In the genomic region with DNA sequence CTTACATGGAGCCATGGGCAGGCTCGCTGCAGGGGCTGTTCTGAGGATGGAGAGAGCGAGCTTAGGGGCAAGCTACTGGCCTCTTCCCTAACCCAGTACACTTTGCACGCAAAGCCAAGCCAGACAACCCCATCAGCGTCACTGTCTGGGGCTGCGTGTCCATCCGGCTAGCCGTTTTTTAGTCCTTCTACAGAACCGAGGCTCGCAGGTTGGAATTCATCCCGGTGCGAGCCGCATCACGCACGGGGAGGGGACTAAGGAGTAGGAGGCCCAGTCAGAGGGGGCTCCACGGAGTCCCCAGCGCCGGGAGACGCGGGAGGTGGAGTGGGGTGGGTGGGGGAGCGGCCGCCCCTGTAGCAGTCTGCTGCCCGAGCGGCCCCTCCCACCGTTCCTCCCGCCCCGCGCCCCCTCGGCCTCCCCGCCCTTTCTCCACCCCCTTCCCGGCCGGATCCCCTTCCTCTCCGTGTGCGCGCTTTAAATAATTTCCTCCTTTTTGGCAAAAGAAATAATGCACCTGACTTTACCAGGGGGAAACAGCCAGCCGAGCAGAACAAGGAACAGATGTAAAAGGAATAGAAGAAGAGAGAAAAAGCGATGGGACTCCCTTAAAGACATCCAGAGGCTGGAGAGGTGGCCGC, we compare ENCODE assay signal across 10 mouse cellular contexts. TPM values are rescaled to one million over a fixed set of nuclear protein-coding genes. Genes with fewer than 3 reads are reported as not detected.
A peak's percentile ranks its signal among the peaks of the same experiment; 100 is the strongest.
DNase-seq lines count a peak whose midpoint lies in the region; ATAC-seq and TF ChIP-seq lines count a peak whose summit lies in the region.
"Had no signal": no experiment of that assay in that cellular context is flagged by ENCODE, and none has a peak within 500 bp of the region (broad histone marks: within the 10 kb centered on the region; RNA-seq: fewer than 3 reads in every experiment).

No protein-coding gene starts in this region.

- intact Hi-C loops in heart, postnatal 25 days (cut with DNase I), result no loop called here
- intact Hi-C loops in heart, adult 2 months (cut with DNase I), result no loop called here

- H3K4me2 ChIP-seq in neural tube, embryonic 14.5 days (ENCODE audit: low read depth, low read length), result peak overlapping the region; percentile 100

- TF ChIP-seq POLR2A in heart, adult 2 months (IDR thresholded peaks at IDR 0.05; ENCODE audit: insufficient read depth, low read depth, low read length), result no peak

- TF ChIP-seq EP300 in heart, adult 2 months (IDR thresholded peaks at IDR 0.05; ENCODE audit: insufficient read depth, low read depth, low read length), result no peak

- peak; percentile 82 for ATAC-seq in neural tube, embryonic 14.5 days (ENCODE audit: low read depth)

- no peaks in the 10 kb centered on the region for H3K79me2 ChIP-seq in heart, adult 2 months (replicated peaks; ENCODE audit: control insufficient read depth, insufficient read depth, low read length)

- TF ChIP-seq CTCF in heart, adult 2 months (IDR thresholded peaks at IDR 0.05), result no peak

- no peaks in the 10 kb centered on the region for H3K9me3 ChIP-seq in limb, embryonic 10.5 days (replicated peaks)
- H3K9me3 ChIP-seq in neural tube, embryonic 14.5 days (ENCODE audit: control insufficient read depth, low read length), result no peaks in the 10 kb centered on the region

- WGBS in heart, adult 2 months, result 2% methylated on average over 37 of the region's 37 CpGs
- under 1% methylated on average over 37 of the region's 37 CpGs for WGBS in limb, embryonic 10.5 days
- under 1% methylated on average over 35 of the region's 37 CpGs for WGBS in neural tube, embryonic 14.5 days

- peak; percentile 35 to 45 for DNase-seq in heart, adult 18-20 months
- no peak for DNase-seq in heart, postnatal 25 days (ENCODE audit: low spot score)
- peak; percentile 27 to 53 for DNase-seq in heart, adult 2 months
- peak; percentile 61 for DNase-seq in limb, embryonic 10.5 days (ENCODE audit: low spot score)
- no peak for DNase-seq in thymus, postnatal 14 days
- DNase-seq in cerebellum, adult 8-10 months, result no peak

- peaks cover 15% of the 10 kb centered on the region for H3K27me3 ChIP-seq in heart, adult 2 months (ENCODE audit: control insufficient read depth, insufficient read depth, low read length)
- peaks cover 75% of the 10 kb centered on the region for H3K27me3 ChIP-seq in limb, embryonic 10.5 days (ENCODE audit: low read depth, poor library complexity, severe bottlenecking)
- H3K27me3 ChIP-seq in neural tube, embryonic 14.5 days (ENCODE audit: control insufficient read depth, insufficient read depth, low read length), result peaks cover 20% of the 10 kb centered on the region

- H3K4me3 ChIP-seq in brown adipose tissue, adult 24 weeks (ENCODE audit: insufficient read depth, low read depth, low read length), result peak overlapping the region; percentile 27
- H3K4me3 ChIP-seq in heart, adult 2 months, result peak overlapping the region; percentile 46
- peak overlapping the region; percentile 64 for H3K4me3 ChIP-seq in limb, embryonic 10.5 days
- H3K4me3 ChIP-seq in neural tube, embryonic 14.5 days (ENCODE audit: low read depth, low read length), result peak overlapping the region; percentile 51

- no peak overlapping the region for H3K27ac ChIP-seq in brown adipose tissue, adult 24 weeks (replicated peaks; ENCODE audit: low read depth, low read length)
- no peak overlapping the region for H3K27ac ChIP-seq in heart, adult 2 months
- H3K27ac ChIP-seq in limb, embryonic 10.5 days, result peak overlapping the region; percentile 53
- peak overlapping the region; percentile 48; the same call in 1 of the 2 replicates for H3K27ac ChIP-seq in neural tube, embryonic 14.5 days (ENCODE audit: low read depth, low read length)

- H3K4me1 ChIP-seq in brown adipose tissue, adult 24 weeks (ENCODE audit: control insufficient read depth, insufficient read depth, insufficient read length, low read length), result no peaks in the 10 kb centered on the region; the same call in 1 of the 2 replicates
- H3K4me1 ChIP-seq in heart, adult 2 months (ENCODE audit: control insufficient read depth, insufficient read depth, low read length), result no peaks in the 10 kb centered on the region
- peaks cover 34% of the 10 kb centered on the region for H3K4me1 ChIP-seq in limb, embryonic 10.5 days
- peaks cover 14% of the 10 kb centered on the region; the same call in 1 of the 2 replicates for H3K4me1 ChIP-seq in neural tube, embryonic 14.5 days (ENCODE audit: control insufficient read depth, insufficient read depth, low read length)

- H3K9ac ChIP-seq in heart, adult 2 months (ENCODE audit: low read depth, low read length), result no peak overlapping the region
- peak overlapping the region; percentile 59 for H3K9ac ChIP-seq in neural tube, embryonic 14.5 days (replicated peaks; ENCODE audit: low read depth, low read length)

- no peaks in the 10 kb centered on the region for H3K36me3 ChIP-seq in heart, adult 2 months (ENCODE audit: control insufficient read depth, insufficient read depth, low read length)
- H3K36me3 ChIP-seq in limb, embryonic 10.5 days, result no peaks in the 10 kb centered on the region
- no peaks in the 10 kb centered on the region for H3K36me3 ChIP-seq in neural tube, embryonic 14.5 days (ENCODE audit: control insufficient read depth, insufficient read depth, low read length)
- H3K36me3 ChIP-seq: G1E had no signal

RNA-seq across cellular contexts. Expression of gene Dchs2, which starts 0.5 kb away (rescaled TPM):
- under 1 TPM; 0.62 to 0.82 TPM for total RNA-seq in heart, adult 18-20 months (2021)
- under 1 TPM; 0.64 to 0.70 TPM for total RNA-seq in heart, postnatal 25 days (2021)
- 0.12 TPM in 1 of 2 replicates, not detected in the other for polyA plus RNA-seq in brown adipose tissue, adult 24 weeks (2012; ENCODE audit: insufficient read depth, insufficient read length, missing spikeins)
- total RNA-seq in heart, adult 2 months (2021), result under 1 TPM; 0.52 to 0.80 TPM
- 0.14 and 0.23 TPM in 2 replicates for polyA plus RNA-seq in heart, adult 2 months (2012; rRNA removed)
- polyA plus RNA-seq in limb, embryonic 10.5 days (2016; fragmentation: Nextera tagmentation; extraction: Ambion mirVana), result 0.08 and 0.14 TPM in 2 replicates
- polyA plus RNA-seq in neural tube, embryonic 14.5 days (2014; fragmentation: Nextera tagmentation; extraction: Ambion mirVana), result 2.6 and 3.1 TPM in 2 replicates
- total RNA-seq: hematopoietic stem cell, adult 5-6 weeks had no signal
- polyA plus RNA-seq: G1E had no signal

Comparison
In these comparisons a context has a peak if more than half of its experiments do, and no peak if none do; other contexts are left out.
1. DNase-seq: peak in heart, adult 18-20 months (2 of 2), heart, adult 2 months (2 of 2) and limb, embryonic 10.5 days (single experiment); none in heart, postnatal 25 days (single experiment), thymus, postnatal 14 days (single experiment) and cerebellum, adult 8-10 months (single experiment).
2. H3K27ac ChIP-seq: peak in limb, embryonic 10.5 days (single experiment) and neural tube, embryonic 14.5 days (single experiment); none in brown adipose tissue, adult 24 weeks (single experiment) and heart, adult 2 months (single experiment).
3. Peak in every context shown above with its lines, with median percentiles within 50 percentile points of each other: H3K4me3 ChIP-seq.